Mouse (Mus musculus): ENCODE measurements around the gene Samsn1.
A peak's percentile ranks its signal among the peaks of the same experiment; 100 is the strongest.
"Not testable (repeated sequence)": the region's sequence is repeated elsewhere in the genome, so short reads cannot be mapped to it uniquely, and the experiment has no call there.

Samsn1 gene

DNA sequence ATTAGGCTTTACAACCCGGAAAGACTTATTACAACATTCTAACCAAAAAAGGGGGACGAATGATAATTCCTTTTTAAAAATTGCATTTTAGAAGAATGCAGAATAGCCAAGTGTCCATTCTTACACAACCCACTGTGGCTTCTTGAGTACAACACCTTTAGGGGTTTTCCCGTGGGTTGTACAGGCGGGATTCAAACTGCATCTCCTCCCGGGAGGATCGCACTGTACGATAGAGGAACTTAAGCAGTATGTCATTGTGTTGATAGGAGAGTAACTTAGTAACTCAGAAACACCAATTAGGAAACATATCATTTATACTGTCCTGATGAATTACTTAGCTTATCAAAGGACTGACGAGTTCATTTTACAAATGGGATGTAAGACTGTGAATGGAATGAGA is 149.8 kb downstream of the Samsn1 start:
- DNase-seq: no peak

GRCm38 (mm10) chr16:75867400-75867799 is 154.7 kb downstream of the Samsn1 start:
- DNase-seq: no peak

- peak; percentile 15 for DNase-seq
These were observed 156.6 kb downstream of the Samsn1 start for GRCm38 (mm10) chr16:75865505-75865904.

GRCm38 (mm10) chr16:75864673-75865072 is 157.4 kb downstream of the Samsn1 start:
- no peak for DNase-seq

- no peak for DNase-seq
These were observed 165.7 kb downstream of the Samsn1 start for GRCm38 (mm10) chr16:75856343-75856742.

- DNase-seq: no peak
These were observed 166.7 kb downstream of the Samsn1 start for GRCm38 (mm10) chr16:75855402-75855801.

DNA sequence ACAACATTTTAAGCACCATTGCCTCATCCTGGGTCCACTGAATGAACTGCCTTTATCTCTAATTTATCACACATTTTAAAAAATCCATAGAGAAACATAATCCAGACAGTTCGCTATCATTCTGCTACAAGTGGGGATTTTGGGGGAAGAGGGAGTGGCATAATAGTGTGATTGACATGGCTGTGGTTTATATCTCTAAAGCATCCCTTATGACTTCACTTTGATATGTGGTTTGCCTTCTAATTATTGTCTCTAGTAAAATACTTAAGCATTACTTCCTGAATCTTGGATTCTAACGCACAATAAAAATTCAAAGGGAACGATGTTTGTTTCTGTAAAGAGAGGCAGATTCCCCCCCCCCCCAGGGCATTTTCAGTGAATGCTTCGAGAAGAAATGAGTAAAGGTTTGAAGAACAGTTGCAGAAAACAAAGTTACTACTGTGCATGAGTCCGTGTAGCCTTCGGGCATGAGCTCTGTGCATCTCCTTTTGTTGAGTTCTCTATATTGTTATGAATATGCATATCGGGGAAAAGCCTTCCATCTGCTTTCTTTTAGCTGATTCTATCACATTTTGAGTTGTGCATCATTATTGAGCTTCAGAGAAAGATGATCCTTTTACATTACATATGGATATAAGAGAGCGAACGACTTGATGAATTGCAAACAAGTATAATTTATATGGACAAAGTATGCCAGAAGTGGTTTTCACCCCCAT is 168.4 kb downstream of the Samsn1 start:
- no peak for DNase-seq

- DNase-seq: no peak
These were observed 169.6 kb downstream of the Samsn1 start for GRCm38 (mm10) chr16:75852485-75852884.

DNA sequence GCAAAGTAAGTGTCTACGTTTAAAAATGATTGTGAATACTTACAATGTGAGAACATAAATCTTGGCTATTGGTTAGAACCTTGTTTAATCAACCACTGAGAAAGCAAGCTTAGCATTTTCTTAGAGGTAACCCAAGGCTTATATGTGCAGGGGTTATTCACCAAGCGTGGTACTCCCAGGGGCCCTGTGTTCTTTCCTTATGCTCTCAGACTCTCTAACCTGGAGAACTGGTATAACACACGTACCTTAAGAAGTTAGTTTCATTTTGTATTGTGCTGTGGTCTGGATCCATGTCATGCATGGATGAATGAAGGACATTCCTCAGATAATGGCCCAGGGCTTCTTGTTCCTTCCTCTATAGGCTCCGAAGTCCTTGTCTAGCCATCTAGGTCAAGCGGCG is 173.0 kb downstream of the Samsn1 start:
- DNase-seq: no peak

DNA sequence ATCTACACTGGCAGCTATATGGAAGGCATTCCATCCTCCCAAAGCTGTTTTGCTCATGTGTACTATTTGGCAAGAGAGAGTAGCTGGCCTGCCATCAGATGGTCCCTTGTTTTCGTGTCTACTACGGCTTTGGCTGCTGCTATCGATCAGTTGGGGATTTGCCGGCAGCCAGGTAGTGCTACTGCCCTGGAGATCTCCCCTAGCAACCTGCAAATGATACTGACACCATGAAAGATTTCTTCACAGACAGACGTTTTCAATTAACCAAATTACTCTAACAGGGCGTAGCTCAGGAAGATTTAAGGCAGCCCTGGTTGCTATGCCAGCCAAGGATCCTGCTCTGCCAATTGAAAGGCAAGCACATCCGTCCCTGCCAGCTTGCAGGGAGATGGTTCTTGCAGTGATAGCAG is 178.4 kb downstream of the Samsn1 start:
- DNase-seq: peak; percentile 18

DNA sequence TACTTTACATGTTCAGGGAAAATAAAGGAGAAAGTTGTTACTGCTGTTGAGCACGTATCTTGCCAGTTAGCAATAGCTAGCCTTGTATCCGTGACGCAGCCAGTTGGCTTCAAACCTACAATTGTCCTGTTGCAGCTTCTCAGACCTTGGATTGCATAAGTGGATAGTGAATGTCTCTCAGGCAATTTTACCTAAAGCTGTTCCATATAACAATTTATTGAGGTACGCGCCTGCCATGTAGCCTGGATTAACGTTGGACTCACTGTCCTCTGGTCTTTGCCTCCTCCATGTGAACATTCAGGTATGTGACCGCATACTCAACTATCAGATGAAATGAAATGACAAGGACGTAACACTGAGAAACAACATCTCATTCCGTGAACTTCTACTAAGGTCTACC is 179.1 kb downstream of the Samsn1 start:
- DNase-seq: no peak

DNA sequence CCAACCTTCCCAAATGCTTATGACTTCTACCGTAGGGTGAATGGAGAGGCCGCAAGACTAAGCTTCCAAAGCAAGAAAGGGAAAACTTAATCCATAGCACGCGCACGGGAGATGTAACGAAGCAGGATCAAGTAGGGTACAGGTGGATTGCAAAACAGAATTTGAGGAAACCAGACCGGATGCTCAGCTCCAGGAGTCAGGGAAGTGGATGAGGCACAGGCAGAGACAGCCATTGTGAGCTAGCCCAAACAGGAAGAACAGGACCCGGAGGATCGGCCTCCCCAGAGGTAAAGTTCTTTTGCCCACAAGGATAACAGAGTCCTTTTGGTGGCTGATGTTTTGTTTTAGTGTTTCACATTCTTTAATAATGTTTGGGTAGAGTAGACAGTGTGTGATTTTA is 179.5 kb downstream of the Samsn1 start:
- DNase-seq: no peak

DNA sequence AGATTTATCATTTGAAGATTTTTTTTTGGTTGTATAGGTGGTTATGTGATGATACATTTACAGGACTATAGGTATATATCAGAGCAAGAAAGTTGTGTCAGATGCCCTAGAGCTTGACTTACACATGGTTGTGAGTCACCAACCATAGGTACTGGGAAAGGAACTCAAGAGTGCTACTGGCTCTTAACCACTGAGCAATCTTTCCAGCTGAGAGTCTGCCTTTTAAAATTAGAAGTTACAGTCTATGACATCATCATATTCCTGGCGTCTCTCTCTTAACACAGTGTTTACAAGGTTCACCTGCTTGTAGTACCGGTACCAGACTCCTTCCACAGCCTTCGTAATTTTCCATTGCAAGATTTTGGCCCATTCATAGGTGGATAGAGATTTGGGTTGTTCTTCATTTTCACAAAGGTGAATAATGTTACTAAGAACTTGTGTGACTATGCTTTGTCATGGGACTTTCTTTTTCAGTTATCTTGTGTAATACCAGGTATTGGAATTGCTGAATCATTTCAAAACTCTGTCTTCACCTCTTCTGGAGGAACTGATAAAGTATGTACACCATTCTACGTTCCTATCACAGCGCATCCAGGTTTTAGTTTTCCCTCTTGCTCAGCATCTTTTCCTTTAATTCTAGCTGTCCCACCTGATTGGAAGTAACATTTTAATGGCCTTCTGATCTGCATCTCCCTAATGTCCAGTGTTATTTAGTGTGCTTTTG is 184.2 kb downstream of the Samsn1 start:
- no peak for DNase-seq

DNA sequence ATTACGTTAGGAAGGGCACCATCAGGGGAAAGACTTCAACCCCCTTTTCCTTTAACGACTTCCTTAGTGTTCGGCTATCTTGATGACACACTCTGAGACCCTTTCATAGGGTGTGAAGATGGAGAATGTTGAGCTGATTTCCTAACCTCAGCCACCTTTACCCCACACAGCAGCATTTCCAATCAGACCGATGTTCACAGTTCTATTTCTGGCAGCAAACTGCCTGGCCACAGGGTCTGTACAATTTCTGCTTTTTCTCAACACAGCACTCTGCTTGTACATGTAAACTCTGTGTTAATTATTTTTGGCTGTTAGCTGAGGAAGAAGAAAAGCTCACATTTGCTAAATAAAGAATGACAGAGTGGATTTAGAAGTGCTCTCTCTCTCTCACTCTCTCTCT is 190.7 kb downstream of the Samsn1 start:
- DNase-seq: no peak

GRCm38 (mm10) chr16:75826949-75827348 is 195.1 kb downstream of the Samsn1 start:
- not testable (repeated sequence) for DNase-seq

GRCm38 (mm10) chr16:75826498-75826897 is 195.6 kb downstream of the Samsn1 start:
- DNase-seq: no peak

DNA sequence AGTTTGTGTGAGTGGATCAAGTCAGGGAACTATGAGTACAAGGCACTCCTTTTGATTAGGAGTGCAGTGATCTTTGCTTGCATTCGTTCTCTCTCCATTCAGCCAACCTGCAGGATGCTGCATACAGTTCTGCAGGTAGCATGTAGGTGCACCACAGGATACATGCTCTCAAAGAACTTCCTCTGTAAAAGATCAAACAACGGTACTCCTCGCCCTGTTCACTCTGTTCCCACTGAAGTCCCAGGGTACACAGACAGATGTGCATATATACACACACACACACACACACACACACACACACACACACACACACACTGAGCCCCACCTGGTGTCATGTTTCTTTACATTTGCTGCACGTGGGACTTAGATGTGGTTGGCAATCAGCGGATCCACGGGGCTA is 198.9 kb downstream of the Samsn1 start:
- DNase-seq: no peak

DNA sequence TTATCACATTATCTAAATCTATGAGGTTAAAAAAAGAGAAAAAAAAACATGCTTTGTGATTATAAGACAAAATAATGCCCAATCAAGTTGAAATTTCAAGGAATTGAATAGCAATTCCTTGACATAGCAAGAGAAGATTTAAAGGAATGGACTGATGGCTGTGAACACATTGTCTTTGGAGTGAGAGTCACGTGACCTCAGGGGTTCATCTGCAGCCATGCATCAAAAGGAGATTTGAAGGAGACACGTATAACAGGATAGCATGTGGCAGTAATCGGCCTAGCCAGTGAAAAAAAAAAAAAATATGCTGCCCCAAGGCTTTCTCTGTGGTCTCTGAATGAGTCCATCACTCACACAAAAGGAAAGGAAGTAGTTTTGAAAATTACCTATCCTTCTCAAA is 201.1 kb downstream of the Samsn1 start:
- DNase-seq: no peak

All from layer of hippocampus, adult 9-11 months (tissue).